Mouse (Mus musculus) stomach, embryonic 15.5 days (tissue): ENCODE data around the gene Xpr1. TPM values are rescaled to one million over a fixed set of nuclear protein-coding genes. Genes with fewer than 3 reads are reported as not detected.

Experiments
- ATAC-seq: fragments of 200-750 bp; cut with Nextera tagmentation; 2 replicates; pipeline ENCODE4 v1.8.0; 2017; ENCODE audit warnings: low read depth, moderate number of reproducible peaks, moderate TSS enrichment; ENCODE audit not compliant: insufficient read depth, low FRiP score
- H3K27ac ChIP-seq: fragments of 300-500 bp; sonication (generic); 2 replicates; pipeline ENCODE4 v1.5.1; 2015; ENCODE audit warnings: mild to moderate bottlenecking, inconsistent platforms
- H3K27me3 ChIP-seq: fragments of 300-500 bp; sonication (generic); replicated peaks from 2 replicates; pipeline ENCODE4 v1.6.1; 2015; ENCODE audit warnings: inconsistent platforms
- H3K36me3 ChIP-seq: fragments of 300-500 bp; sonication (generic); 2 replicates; pipeline ENCODE4 v1.6.1; 2015; ENCODE audit warnings: inconsistent platforms
- H3K4me1 ChIP-seq: fragments of 300-500 bp; sonication (generic); 2 replicates; pipeline ENCODE4 v1.6.1; 2015; ENCODE audit warnings: inconsistent platforms
- H3K4me2 ChIP-seq: fragments of 300-500 bp; sonication (generic); 2 replicates; pipeline ENCODE4 v1.6.1; 2015; ENCODE audit warnings: mild to moderate bottlenecking, inconsistent platforms
- H3K4me3 ChIP-seq: fragments of 300-500 bp; sonication (generic); replicated peaks from 2 replicates; pipeline ENCODE4 v1.5.1; 2015; ENCODE audit warnings: inconsistent platforms
- H3K9ac ChIP-seq: fragments of 300-500 bp; sonication (generic); 2 replicates; pipeline ENCODE4 v1.6.1; 2015; ENCODE audit warnings: inconsistent platforms
- H3K9me3 ChIP-seq: fragments of 300-500 bp; sonication (generic); 2 replicates; pipeline ENCODE4 v1.6.1; 2016; ENCODE audit warnings: inconsistent platforms
- WGBS: fragments of 180-500 bp; shearing (Covaris S2); methylation state at CpG from one replicate; pipeline ENCODE4 v1.1.7; 2015; 5-methylcytosine and 5-hydroxymethylcytosine counted together
- microRNA-seq: library from miRNA; unstranded; fragments of <30 nt; microRNA quantifications from one replicate; pipeline ENCODE4, GENCODE M21; 2016
- polyA plus RNA-seq: library from polyadenylated mRNA; unstranded; fragments of >200 nt; fragmentation: Nextera tagmentation; extraction: Ambion mirVana; gene quantifications from 2 replicates; pipeline ENCODE4 v1.2.1, GENCODE M21; 2015

Gene Xpr1
- polyA plus RNA-seq, 1 experiment from 2014 or later = 8.1 TPM

- 55% methylated on average over 6 of the region's 6 CpGs for WGBS
- Histone ChIP-seq H3K4me1 (peaks cover 59% of the 10 kb centered on the region), H3K36me3 (no peaks in the 10 kb centered on the region), H3K9ac (no peak overlapping the region), H3K27me3 (no peaks in the 10 kb centered on the region), H3K4me3 (no peak overlapping the region), H3K27ac (peak overlapping the region; percentile 16; the same call in 1 of the 2 replicates), H3K9me3 (no peaks in the 10 kb centered on the region), H3K4me2 (no peak overlapping the region)
- no peak for ATAC-seq
Measured at GRCm38 (mm10) chr1:155232786-155233185, 184.4 kb downstream of the Xpr1 start.

- H3K4me3 ChIP-seq = no peak overlapping the region
- ATAC-seq = no peak
- no peak overlapping the region for H3K9ac ChIP-seq
- peaks cover 58% of the 10 kb centered on the region for H3K4me1 ChIP-seq
- no peaks in the 10 kb centered on the region for H3K9me3 ChIP-seq
- WGBS = 57% methylated on average over 12 of the region's 12 CpGs
- peak overlapping the region; percentile 16; the same call in 1 of the 2 replicates for H3K27ac ChIP-seq
- no peak overlapping the region for H3K4me2 ChIP-seq
- no peaks in the 10 kb centered on the region for H3K27me3 ChIP-seq
- H3K36me3 ChIP-seq = no peaks in the 10 kb centered on the region
Measured at GRCm38 (mm10) chr1:155232385-155232784, 184.8 kb downstream of the Xpr1 start.

GRCm38 (mm10) chr1:155229464-155230411, 187.5 kb downstream of the Xpr1 start:
- WGBS = 41% methylated on average over 14 of the region's 14 CpGs
- peak overlapping the region; percentile 26; the same call in 1 of the 2 replicates for H3K27ac ChIP-seq

More at GRCm38 (mm10) chr1:155229464-155230411, 187.5 kb downstream of the Xpr1 start:
- H3K9me3 ChIP-seq = no peaks in the 10 kb centered on the region
- H3K4me3 ChIP-seq = no peak overlapping the region
- no peaks in the 10 kb centered on the region for H3K36me3 ChIP-seq
- no peak for ATAC-seq
- no peak overlapping the region for H3K9ac ChIP-seq
- H3K4me2 ChIP-seq = no peak overlapping the region
- no peaks in the 10 kb centered on the region for H3K27me3 ChIP-seq
- peaks cover 37% of the 10 kb centered on the region for H3K4me1 ChIP-seq

Small RNAs within 50 kb of the gene (microRNA-seq; reads per million reads assigned to microRNA genes)
- gene Gm22569 = not detected

Other genes starting within 250 kb of the Xpr1 start
- gene BC034090, start 173.0 kb downstream of the Xpr1 start, polyA plus RNA-seq = 2.8 and 4.7 TPM in 2 replicates
- 66.9 and 71.5 TPM in 2 replicates for gene Acbd6, start 140.7 kb upstream of the Xpr1 start, polyA plus RNA-seq